Mouse (Mus musculus): Measurements from ENCODE around the gene Nat8f2.
"Not testable (repeated sequence)": the region's sequence is repeated elsewhere in the genome, so short reads cannot be mapped to it uniquely, and the experiment has no call there.

GRCm38 (mm10) chr6:85883246-85883645, 14.3 kb upstream of the Nat8f2 start:
- TF ChIP-seq CTCF (IDR thresholded peaks at IDR 0.05 in 2 of 3, conservative IDR thresholded peaks at IDR 0.05 in 1 of 3; ENCODE audit: control insufficient read depth in 1 of 3, insufficient read depth in 1 of 3, low read depth in 2 of 3, low read length in 3 of 3, poor library complexity in 1 of 3, severe bottlenecking in 1 of 3); HCFC1 (IDR thresholded peaks at IDR 0.05; ENCODE audit: low read depth, low read length); MAX (IDR thresholded peaks at IDR 0.05; ENCODE audit: low read length); GATA1 (IDR thresholded peaks at IDR 0.05; ENCODE audit: low read depth, low read length); POLR2AphosphoS5 (IDR thresholded peaks at IDR 0.05; ENCODE audit: borderline replicate concordance, low read depth, low read length); POLR2A (IDR thresholded peaks at IDR 0.05; ENCODE audit: control insufficient read depth in 1 of 2, insufficient read depth in 1 of 2, low read depth in 1 of 2, low read length in 2 of 2, poor library complexity in 1 of 2); E2F4 (IDR thresholded peaks at IDR 0.05; ENCODE audit: borderline replicate concordance, low read depth, low read length); NRF1 (IDR thresholded peaks at IDR 0.05; ENCODE audit: insufficient read depth, low read depth, low read length, poor library complexity, severe bottlenecking); ELF1 (IDR thresholded peaks at IDR 0.05; ENCODE audit: low read depth, low read length); EP300 (IDR thresholded peaks at IDR 0.05; ENCODE audit: low read depth in 1 of 2, low read length in 2 of 2); USF1 (IDR thresholded peaks at IDR 0.05; ENCODE audit: low read depth, low read length): not testable (repeated sequence)
